Mouse (Mus musculus) embryonic facial prominence, embryonic 13.5 days (tissue): ENCODE measurements around the gene Gsto2. TPM values are rescaled to one million over a fixed set of nuclear protein-coding genes. Genes with fewer than 3 reads are reported as not detected.

Experiments used
- ATAC-seq: fragments of 200-750 bp; cut with Nextera tagmentation; 2 replicates; pipeline ENCODE4 v1.8.0; 2017; ENCODE audit warnings: low read depth; ENCODE audit not compliant: insufficient number of reproducible peaks, insufficient read depth, low FRiP score, low TSS enrichment
- H3K27ac ChIP-seq: fragments of 300-500 bp; sonication (generic); 2 replicates; pipeline ENCODE4 v1.5.1; 2015; ENCODE audit warnings: moderate library complexity, mild to moderate bottlenecking, inconsistent platforms
- H3K27me3 ChIP-seq: fragments of 300-500 bp; sonication (generic); 2 replicates; pipeline ENCODE4 v1.6.1; 2015; ENCODE audit warnings: mild to moderate bottlenecking, inconsistent platforms
- H3K36me3 ChIP-seq: fragments of 300-500 bp; sonication (generic); 2 replicates; pipeline ENCODE4 v1.6.1; 2015; ENCODE audit warnings: mild to moderate bottlenecking, inconsistent platforms
- H3K4me1 ChIP-seq: fragments of 300-500 bp; sonication (generic); 2 replicates; pipeline ENCODE4 v1.6.1; 2015; ENCODE audit warnings: inconsistent platforms
- H3K4me2 ChIP-seq: fragments of 300-500 bp; sonication (generic); 2 replicates; pipeline ENCODE4 v1.6.1; 2015; ENCODE audit warnings: moderate library complexity, mild to moderate bottlenecking, inconsistent platforms
- H3K4me3 ChIP-seq: fragments of 300-500 bp; sonication (generic); 2 replicates; pipeline ENCODE4 v1.5.1; 2015; ENCODE audit warnings: mild to moderate bottlenecking, inconsistent platforms
- H3K9ac ChIP-seq: fragments of 300-500 bp; sonication (generic); 2 replicates; pipeline ENCODE4 v1.6.1; 2015; ENCODE audit warnings: mild to moderate bottlenecking, inconsistent platforms
- H3K9me3 ChIP-seq: fragments of 300-500 bp; sonication (generic); 2 replicates; pipeline ENCODE4 v1.6.1; 2016; ENCODE audit warnings: inconsistent platforms
- WGBS: fragments of 180-500 bp; shearing (Covaris S2); methylation state at CpG from one replicate; pipeline ENCODE4 v1.1.7; 2015; ENCODE audit warnings: mixed read lengths; 5-methylcytosine and 5-hydroxymethylcytosine counted together
- microRNA-seq: library from miRNA; unstranded; fragments of <30 nt; microRNA quantifications from one replicate; pipeline ENCODE4, GENCODE M21; 2016
- polyA plus RNA-seq: library from polyadenylated mRNA; unstranded; fragments of >200 nt; fragmentation: Nextera tagmentation; extraction: Ambion mirVana; gene quantifications from 2 replicates; pipeline ENCODE4 v1.2.1, GENCODE M21; 2015

Gsto2 gene
- polyA plus RNA-seq, 1 experiment from 2014 or later = 1.5 TPM

DNA sequence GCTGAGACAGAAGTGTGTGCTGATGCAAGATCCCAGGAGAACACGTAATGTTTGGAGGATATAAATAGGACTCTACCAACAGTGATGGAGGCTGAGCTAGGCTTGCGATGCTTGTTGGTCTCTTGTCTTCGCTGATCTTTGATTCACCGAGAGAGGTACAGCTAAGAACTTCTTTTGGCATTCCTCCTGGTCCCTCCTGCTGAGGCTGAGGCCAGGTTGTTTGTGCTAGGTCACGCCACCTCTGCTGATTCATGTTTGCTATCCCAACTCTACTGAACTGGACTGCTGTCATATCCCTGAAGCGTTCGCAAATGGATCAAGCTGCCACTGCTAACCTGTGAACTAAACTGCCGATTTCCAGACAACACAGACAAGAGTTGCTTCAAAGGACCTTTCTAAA, 68.8 kb downstream of the Gsto2 start:
- Histone ChIP-seq H3K9me3 (no peaks in the 10 kb centered on the region), H3K9ac (no peak overlapping the region), H3K4me2 (no peak overlapping the region), H3K4me1 (peaks cover 15% of the 10 kb centered on the region), H3K27ac (no peak overlapping the region), H3K27me3 (peaks cover 16% of the 10 kb centered on the region), H3K36me3 (no peaks in the 10 kb centered on the region), H3K4me3 (no peak overlapping the region)
- ATAC-seq = no peak
- 94% methylated on average over 8 of the region's 8 CpGs for WGBS

DNA sequence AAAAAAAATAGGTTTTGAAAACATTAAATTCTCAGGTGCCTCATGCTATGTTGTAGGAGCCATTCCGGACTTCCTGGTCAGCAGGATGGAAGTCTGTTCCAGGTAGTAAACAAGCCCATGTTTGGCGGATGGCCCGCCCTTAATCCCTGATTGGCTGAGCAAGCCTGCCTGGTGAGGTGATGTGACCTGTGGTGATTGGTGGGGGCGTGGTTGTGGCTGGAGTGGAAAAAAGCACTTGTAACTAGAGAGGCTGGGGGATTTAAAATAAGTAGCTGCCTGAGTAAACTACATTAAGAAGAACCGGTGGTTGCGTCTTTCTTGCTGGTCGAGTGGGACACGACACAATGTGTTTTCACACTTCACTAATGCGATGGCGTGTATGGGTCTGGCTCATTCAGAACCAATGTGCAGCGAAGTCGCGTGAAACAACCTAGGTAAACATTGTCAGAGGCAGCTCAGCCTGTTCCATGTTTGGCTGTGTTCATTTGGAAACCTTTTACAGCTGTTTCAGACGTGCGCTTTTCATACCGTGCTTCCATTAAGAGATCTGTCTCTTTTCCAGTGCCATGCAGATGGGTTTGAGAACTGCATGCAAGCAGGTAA, 69.4 kb downstream of the Gsto2 start:
- no peak overlapping the region for H3K4me2 ChIP-seq
- peaks cover 16% of the 10 kb centered on the region for H3K27me3 ChIP-seq
- H3K4me1 ChIP-seq = peaks cover 15% of the 10 kb centered on the region
- no peaks in the 10 kb centered on the region for H3K36me3 ChIP-seq
- 72% methylated on average over 16 of the region's 16 CpGs for WGBS
- H3K4me3 ChIP-seq = no peak overlapping the region
- H3K9me3 ChIP-seq = no peaks in the 10 kb centered on the region
- no peak for ATAC-seq
- H3K9ac ChIP-seq = no peak overlapping the region
- H3K27ac ChIP-seq = no peak overlapping the region

DNA sequence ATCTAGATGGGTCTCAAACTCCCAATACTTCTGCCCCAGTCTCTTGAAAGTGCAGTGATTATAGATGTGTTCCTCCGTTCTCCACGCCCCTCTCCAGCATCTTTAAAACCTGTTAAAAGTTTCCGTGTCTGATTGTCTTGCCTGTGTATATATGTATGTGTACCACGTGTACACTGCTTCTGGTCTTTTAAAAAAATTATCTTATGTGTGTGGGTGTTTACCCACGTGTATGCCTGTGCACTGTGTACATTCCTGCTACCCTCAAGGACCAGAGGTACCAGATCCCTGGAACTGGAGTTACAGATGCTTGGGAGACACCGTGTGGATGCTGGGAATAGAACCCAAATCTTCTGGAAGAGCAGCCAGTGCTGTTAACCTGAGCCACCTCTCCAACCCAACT, 70.2 kb downstream of the Gsto2 start:
- ATAC-seq = no peak
- Histone ChIP-seq H3K9me3 (no peaks in the 10 kb centered on the region), H3K4me2 (no peak overlapping the region), H3K27ac (no peak overlapping the region), H3K9ac (no peak overlapping the region), H3K27me3 (peaks cover 24% of the 10 kb centered on the region), H3K36me3 (no peaks in the 10 kb centered on the region), H3K4me3 (no peak overlapping the region), H3K4me1 (peaks cover 15% of the 10 kb centered on the region)
- WGBS = 83% methylated on average over 6 of the region's 6 CpGs

Small RNA genes lying within 50 kb of the gene (microRNA-seq; reads per million reads assigned to microRNA genes)
- gene Gm22240 = not detected

Other genes with a start within 250 kb of the Gsto2 start
- 22.9 and 26.3 TPM in 2 replicates for gene Col17a1, start 173.4 kb upstream of the Gsto2 start, polyA plus RNA-seq
- gene Sfr1, start 133.9 kb upstream of the Gsto2 start, polyA plus RNA-seq = 283 and 318 TPM in 2 replicates
- 138 and 149 TPM in 2 replicates for gene Gsto1, start 10.6 kb upstream of the Gsto2 start, polyA plus RNA-seq
- 0.20 and 0.29 TPM in 2 replicates for gene Cfap43, start 53.8 kb downstream of the Gsto2 start, polyA plus RNA-seq
- 14.4 and 16.5 TPM in 2 replicates for gene Itprip, start 53.8 kb downstream of the Gsto2 start, polyA plus RNA-seq
- 0.17 and 0.39 TPM in 2 replicates for gene Cfap58, start 72.1 kb downstream of the Gsto2 start, polyA plus RNA-seq